Mouse (Mus musculus): Measurements from ENCODE around the gene Slc8b1.
"Not testable (repeated sequence)": the region's sequence is repeated elsewhere in the genome, so short reads cannot be mapped to it uniquely, and the experiment has no call there.

Gene Slc8b1

DNA sequence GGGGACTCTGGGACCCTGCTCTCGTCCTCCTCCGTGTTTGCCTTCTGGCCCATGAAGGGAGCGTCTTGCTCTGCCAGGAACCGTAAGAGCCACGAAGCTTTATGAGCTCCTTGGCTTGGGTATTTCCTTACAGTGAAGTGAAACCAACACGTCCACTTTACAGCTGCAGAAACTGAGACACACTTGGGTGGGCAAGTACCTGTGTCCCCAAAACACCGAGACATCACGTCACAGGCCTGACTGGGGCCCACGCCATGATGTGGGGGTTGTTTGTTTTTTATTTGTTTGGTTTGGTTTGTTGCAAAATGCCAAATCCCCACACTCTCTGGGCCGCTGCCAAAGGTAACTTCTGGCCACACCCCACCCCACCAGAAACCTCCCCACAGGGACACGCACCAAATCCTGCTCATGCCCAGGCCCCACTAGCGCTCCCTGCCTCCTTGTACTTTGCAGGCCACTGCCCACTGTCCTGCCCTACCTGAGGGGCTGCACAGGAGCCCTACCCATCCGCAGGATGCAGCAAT lies 15.2 kb upstream of the Slc8b1 start:
- no peak for DNase-seq (ENCODE audit: low spot score)

DNA sequence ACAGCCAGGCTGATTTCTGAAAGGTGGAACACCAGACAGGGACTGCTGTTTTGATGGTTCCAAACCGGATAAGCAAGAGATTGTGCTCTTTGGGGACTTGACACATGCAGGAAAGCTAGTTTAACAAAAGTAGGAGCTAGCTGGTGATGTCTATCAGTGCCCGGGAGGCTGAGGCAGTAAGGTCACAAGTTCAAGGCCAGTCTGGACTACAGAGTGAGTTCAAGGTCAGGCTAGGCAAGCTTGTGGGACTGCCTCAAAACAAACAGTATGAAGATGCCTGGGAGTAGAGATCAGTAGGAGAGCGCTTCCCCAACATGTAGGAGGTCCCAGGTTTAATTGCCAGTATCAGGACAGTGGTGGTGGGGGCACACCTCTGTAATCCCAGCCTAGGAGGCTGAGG lies 13.9 kb upstream of the Slc8b1 start:
- no peak for DNase-seq (ENCODE audit: low spot score)

DNA sequence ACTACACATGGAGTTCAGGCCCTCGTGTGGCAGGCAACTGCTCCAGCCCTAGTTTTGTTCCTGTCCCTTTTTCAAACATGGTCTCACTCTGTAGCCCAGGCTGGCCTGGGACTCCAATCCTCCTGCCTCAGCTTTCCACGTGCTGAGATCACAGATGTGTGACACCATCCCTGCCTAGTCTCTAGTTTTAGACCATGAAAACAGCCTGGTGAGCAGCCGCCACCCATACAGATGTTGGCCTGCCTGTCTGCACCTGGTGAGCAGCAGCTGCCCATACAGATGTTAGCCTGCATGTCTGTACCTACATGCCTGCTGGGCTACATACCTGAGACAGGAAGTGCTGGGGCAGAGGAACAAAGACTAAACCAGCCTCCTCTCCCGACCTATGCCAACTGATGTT lies 11.8 kb upstream of the Slc8b1 start:
- DNase-seq (ENCODE audit: low spot score) = no peak

DNA sequence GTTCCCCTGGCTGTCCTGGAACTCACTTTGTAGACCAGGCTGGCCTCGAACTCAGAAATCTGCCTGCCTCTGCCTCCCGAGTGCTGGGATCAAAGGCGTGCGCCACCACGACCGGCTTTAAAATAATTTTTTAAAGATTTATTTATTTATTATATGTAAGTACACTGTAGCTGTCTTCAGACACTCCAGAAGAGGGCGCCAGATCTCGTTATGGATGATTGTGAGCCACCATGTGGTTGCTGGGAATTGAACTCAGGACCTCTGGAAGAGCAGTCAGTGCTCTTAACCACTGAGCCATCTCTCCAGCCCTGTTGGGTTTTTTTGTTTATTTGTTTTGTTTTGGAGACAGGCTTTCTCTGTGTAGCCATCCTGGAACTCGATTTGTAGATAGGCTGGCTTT lies 10.4 kb upstream of the Slc8b1 start:
- not testable (repeated sequence) for DNase-seq (ENCODE audit: low spot score)

DNA sequence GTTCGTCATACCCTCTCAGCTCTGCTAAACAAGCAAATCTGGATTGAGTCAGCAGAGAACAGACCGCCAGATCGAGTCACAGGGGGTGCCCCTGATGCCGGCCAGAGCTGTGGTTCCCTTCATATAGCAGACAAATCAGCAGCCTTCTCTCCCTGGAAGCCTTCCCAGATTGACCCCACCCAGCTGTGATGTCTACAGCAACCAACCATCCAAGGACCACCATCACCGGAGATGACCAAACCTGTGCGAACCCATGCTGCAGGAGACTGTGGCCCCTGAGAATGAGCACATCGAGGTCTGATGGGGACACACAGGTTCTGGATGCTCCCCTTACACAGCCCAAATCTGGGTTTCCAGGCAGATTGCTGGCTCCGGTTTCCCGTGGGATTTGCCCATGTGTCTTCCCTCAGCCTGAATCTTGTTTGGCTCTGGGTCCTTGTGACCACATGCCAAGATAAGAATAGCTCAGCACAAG lies 8.8 kb upstream of the Slc8b1 start:
- no peak for DNase-seq (ENCODE audit: low spot score)

DNA sequence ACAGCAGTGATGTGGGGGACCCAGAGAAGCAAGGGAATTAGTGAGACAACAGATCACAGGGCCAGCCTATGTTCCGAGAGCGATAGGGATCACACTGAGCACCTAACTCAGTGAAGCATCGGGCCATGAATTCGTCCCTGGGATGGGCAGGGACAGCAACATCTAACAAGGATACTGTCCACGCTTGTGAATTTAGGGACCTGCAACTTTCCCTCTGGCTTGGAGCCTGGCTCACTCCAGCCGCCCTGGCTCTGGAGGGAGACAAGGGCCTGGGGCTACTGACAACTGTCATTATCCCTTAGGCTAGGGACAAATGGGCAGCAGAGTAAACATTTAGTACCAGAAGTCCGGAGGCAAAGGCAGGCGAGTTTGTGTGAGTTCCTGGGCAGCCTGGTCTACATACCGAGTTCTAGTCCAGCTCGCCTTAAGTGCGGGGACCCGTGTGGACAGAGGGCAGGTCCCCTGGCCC lies 8.3 kb upstream of the Slc8b1 start:
- DNase-seq (ENCODE audit: low spot score) = peak; percentile 38

DNA sequence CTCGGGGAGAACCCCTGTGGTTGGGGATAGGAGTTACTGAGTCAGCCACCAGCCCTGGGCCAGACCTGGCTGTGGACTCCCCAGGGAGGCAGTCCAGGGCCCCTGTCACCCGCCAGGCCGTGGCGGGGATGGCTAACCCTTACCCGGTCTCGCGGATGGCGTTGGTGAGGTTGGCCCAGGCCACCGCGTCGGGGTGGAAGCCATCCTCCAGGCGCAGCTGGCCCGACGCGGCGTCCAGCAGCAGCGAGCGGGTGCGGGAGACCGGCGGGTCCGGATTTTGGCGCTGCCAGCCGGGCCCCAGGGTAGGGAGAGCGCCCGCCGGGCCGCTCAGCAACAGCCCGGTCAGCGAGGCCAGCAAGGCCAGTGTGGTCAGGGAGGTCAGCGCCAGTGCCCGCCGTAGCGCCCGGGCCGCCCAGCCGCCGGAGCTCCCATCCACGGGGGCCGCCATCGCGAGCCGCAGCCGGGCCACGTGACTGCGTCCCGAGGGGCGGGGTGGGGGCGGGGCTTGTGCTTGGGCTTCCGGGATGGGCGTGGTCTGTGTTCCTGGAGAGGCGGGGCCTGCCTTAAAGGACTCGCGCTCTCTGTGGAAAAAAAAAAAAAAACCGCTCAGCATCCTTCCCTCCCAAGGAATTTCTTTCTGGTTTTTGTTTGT lies 7.7 kb upstream of the Slc8b1 start, which contains the start of gene Plbd2:
Gene Plbd2, minus strand, starts transcription at position 482 of the 652 bp plus-strand sequence.
- DNase-seq (ENCODE audit: low spot score) = peak; percentile 95

DNA sequence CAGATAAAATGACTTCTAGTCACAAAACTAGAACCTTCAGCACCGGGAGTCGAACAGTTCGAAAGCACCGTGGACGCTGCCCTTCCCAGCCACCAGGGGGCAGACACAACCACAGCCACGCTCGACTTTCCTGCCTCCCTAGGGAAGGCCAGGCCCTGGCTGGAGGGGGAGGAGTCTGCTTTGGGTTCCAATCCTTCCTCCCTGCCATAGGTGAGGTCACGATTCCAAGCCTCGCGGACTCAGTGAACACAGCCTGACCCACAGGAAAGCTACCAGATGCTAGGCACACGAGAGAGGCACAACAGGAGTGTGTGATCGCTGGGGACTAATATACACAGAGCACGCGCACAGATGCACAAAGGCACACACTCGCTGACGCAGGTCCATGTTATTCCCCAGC lies 5.6 kb upstream of the Slc8b1 start:
- DNase-seq (ENCODE audit: low spot score) = peak; percentile 92

DNA sequence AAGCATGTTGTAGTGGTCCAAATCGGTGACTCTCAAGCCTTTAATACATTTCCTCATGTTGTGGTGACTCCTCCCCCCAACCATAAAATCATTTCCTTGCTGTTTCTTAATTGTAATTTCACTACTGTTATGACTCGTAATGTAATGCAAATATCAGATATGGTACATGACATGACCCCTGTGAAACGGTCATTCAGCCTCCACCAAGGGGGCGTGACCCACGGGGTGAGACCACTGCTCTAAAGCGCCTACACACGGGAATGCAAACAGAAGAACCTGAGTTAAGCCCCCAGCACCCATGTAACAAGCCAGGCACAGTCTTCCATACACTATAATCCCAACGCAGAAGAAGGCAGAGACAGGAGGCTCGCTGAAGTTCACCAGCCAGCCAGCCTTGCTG lies 5.2 kb upstream of the Slc8b1 start:
- no peak for DNase-seq (ENCODE audit: low spot score)

DNA sequence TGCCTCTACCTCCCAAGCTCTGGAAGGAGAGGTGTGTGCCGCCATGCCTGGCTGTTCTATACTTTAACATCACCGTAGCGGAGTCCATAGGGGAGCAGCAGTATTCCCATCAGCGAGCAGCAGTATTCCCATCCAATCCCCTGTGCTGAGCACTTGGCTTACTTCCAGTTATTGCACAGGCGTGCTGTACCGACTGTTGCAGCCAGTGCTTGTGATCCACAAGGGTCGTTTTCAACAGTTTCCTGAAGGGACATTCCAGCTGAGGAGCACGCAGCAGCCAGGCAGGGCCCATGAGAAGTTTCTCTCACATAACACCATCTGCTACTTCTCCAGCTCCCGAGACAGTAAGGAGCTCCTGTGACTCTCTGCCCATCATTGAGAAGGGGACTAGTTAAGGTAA lies 4.5 kb upstream of the Slc8b1 start:
- no peak for DNase-seq (ENCODE audit: low spot score)

DNA sequence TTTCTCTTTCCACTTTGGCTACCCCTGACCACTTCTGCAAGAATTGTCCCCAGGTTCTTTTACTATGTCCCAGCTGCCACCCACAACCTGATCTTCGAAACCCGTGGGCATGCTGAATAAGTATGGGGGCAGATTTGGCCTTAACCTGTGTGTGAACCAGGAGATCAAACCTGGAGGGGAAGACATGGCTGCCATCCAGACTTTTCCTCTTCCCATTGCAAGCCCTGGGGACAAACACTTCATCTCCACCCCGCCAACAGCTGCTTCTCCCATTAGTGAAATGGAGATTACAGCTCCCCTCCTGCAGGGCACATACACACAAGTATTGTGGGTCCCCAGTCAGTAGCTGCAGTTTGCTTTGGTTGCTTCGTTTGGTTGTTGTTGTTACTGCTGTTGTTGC lies 3.7 kb upstream of the Slc8b1 start:
- DNase-seq (ENCODE audit: low spot score) = no peak

DNA sequence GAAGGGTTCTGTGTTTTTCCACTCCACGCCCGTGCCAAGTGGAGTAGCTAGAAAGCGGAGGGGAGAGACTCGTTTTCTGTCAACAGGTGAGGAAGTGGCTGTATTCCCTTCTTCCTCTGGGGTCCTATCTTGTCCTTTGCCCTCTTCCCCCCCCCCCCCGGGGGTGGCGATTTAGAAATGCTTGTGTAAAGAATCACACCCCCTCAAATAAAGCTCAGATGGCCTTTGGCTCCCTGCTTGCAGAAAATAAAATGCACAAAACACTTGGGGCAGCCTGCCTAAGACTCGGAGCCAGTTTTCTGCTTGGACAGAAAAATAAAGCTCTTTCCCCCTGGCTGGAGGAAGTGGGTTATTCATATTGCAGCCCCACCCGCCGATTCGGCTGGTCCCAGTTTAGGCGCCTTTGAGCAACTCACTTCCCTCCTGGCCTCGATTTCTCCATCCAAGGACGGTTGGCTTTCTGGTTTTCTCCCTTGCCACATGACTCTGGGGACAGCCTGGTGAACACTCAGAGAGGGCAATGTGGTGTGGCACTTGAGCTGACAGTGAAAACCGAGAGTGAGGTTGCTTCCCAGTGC lies 764 bp downstream of the Slc8b1 start:
- peak; percentile 75 for DNase-seq (ENCODE audit: low spot score)

DNA sequence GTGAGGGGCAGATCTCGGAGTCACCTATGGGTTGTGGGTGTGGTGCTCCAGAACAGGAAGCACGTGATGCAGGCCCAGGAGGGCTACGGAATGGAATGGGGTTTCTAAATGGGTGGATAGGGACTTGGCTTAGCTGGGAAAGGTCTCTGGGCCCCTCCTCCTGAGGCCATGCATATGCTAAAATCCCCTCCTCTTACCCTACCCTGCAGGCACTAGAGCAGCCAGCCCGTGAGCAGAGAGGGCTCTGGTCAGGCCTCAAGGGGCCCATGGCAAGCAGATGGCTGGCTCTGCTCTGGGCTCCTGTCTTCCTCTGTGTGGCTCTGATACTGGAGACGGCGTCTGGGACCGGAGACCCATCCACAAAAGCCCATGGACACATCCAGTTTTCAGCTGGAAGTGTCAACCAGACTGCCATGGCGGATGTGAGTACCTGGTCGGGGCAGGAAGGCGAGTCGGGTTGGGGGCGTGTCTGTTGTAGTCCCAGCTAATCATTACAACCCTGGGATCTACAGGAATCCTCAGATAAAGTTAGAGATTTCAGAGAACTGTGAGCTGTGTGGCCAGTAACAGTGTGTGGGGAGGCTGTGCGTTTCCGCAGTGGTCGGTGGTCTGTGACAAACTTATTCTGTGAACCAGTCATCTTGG lies 2.1 kb downstream of the Slc8b1 start:
- no peak for DNase-seq (ENCODE audit: low spot score)

DNA sequence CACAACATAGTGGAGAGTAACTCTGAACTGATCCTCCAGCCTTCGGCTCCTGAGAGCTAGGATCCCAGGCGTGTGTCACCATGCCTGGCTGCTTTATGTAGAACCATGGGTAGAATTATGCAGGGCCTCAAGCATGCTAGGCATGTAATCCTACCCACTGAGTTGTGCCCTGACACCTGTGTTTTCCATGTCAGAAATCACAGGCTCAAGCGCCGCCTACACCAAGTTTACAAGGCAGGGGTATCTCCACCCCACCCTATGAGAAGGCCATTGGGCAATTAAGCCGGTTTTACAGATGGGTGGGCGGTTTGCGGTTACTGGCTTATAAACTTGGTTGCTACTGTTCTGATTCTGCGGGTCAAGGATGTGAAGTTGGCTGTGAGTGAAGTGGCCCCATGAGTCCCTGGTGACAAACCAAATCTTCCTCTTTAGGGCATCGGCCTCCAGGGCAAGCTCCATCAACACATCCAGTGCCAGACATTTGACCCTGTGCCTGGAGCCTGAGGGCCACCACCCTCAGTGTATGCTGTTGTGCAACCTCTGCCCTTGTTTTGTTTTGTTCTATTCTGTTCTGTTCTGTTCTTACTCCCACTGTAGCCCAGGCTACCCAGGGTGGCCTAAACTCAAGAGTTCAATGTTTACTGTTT lies 3.2 kb downstream of the Slc8b1 start:
- DNase-seq (ENCODE audit: low spot score) = peak; percentile 83

DNA sequence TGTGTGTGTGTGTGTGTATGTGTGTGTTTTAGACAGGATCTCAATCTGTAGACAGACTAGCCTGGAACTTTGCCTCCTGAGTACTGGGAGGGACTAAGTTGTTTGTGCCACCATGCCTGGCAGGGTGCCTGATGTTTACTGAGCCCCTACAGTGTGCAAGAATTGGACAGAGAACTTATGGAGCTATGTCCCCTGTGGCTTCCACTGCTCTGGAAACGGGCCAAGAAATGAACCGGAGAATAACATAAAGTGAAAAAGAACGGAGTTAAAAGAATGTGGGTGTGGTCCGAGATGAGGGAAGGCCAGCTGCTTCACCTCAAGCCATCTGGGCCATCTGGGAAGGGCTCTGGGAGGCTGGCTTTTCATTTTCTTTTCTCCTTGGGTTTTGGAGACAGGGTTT lies 3.8 kb downstream of the Slc8b1 start:
- peak; percentile 86 for DNase-seq (ENCODE audit: low spot score)

DNA sequence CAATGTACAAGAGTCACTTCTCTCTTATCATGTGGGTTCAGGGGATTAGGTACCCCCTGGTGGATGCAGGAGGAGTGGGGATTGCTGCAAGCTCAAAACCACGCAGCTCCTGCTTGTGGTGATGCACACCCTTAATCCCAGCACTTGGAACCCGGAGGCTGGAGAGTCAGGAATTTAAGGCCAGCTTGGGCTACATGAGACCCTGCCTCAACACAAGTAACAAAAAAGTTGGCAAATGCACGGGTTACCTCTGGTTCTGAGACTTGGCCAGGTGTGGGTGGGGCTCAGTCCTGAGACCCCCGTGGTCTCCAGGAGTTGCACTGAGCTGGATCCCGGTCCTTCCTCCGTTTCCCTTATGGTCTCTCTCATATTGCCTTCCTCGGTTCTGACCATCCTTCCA lies 4.5 kb downstream of the Slc8b1 start:
- DNase-seq (ENCODE audit: low spot score) = no peak

DNA sequence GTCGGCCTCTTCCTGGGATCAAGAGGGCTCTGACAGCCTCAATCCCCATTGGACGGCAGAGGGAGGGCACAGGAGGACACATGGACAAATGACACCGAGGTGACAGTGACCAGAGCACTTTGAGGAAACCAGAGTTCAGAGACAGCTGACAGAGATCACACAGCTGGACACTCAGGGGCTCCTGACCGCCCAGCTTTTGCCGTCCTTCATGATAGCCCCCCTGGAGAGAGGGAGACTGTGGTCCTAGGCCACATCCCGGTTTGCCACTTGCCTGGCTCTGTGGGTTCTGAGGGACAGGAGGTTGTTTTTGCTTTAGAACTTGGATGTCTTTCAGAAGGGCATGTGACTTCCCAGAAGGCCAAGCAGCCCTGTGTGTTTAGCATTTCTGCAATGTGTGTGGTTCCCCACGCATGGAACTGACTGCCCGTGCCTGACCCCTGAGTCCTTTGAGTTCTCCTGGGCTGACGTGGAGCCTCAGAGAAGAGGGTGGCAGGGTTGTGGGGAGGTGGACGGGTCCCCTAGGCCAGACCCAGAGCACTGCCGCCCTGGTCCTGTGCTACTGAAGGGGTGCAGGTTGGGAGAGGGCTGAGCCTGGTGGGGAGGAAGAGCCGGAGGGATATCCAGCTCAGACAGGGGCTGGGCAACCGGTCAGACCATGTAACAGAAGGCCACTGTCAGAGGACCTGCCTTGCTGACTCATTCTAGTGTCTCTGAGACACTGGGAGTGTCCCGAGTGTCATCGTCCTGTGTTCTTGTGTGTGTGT lies 5.4 kb downstream of the Slc8b1 start:
- DNase-seq (ENCODE audit: low spot score) = peak; percentile 73

DNA sequence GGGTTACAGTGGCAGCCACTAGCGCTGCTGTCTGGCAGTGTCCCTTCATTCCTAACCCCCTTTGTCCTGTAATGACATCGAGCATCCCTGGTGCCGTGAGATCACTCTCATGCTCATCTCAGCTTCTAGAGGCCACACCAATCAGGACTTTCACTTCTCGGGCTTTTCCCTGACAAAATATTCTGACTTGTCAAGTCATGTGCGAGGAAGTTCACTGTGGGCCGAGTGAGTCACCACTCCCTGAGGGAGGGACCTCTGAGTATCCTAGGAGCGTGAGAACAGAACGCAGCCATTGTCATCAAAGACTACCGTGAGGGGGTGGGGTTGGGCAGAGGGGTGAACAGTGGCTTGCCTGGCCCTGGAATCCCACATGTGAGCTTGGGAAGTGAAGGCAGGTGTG lies 6.6 kb downstream of the Slc8b1 start:
- peak; percentile 84 for DNase-seq (ENCODE audit: low spot score)

DNA sequence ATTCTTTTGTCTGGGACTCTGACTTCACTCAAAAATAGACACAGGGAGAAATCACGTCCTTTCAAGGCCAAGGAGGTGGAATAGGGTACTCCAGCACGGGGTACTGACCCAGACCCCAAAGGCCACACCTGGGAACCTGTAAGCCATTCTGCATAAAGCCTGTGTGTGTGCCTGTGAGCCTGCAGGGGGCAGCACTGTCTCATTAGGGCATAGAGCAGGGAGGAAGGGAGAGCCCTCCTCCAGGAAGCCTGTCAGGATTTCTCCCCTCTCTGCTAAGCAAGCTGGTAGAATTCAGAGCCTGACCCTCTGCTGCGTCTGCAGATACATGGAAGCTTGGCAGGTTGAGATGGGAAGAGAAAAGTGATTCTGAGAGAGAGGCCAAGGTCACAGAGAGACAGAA lies 11.7 kb downstream of the Slc8b1 start:
- peak; percentile 53 for DNase-seq (ENCODE audit: low spot score)

DNA sequence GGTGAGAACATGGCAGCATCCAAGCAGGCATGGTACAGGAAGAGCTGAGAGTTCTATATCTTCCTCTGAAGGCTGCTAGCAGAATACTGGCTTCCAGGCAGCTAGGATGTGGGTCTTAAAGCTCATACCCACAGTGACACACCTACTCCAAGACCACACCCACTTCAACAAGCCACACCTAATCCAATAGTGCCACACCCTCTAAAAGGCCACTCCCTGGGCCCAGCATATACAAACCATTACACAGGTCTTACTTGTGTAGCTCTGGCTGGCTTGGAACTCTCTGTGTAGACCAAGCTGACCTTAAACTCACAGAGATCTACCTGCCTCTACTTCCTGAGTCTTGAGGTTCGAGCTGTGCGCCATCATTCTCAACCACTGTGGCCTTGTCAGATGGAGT lies 13.8 kb downstream of the Slc8b1 start:
- no peak for DNase-seq (ENCODE audit: low spot score)

DNA sequence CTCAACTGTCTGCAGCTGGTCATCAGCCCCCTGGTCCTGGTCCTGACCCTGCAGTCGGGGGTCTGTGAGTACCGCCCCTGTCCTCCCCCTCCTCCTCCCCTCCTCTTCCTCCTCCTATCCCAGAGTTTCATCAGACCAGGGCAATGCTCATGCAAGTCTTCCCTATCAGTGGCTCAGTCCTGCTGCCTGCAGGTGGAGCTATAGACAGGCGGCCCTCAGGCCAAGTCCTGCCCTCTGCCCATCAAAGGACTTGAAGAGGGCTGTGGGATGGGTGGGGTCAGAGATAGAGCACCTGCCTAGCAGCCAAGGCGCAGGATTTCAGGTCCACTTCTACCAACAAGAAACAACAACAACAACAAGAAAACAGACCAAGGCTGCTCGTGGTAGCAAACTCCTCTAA lies 14.8 kb downstream of the Slc8b1 start:
- no peak for DNase-seq (ENCODE audit: low spot score)

DNA sequence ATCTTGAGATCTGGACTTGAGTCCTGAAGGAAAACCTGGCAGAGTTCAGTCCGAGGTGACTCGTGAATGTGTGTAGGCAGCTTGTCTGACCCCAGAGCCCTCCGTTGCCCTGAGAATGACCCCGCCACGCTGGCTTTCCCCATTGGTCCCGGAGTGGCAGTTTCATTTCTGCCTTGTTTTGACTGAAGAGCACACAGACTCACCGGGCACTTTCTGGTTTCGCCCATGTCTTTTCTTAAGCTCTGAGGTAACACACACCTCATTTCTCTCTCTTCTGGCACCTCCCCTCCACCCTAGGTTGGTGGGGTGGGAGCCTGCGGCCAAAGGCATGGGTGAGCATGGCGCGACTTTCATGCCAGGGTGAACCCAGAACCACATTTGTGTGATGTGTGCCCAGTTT lies 15.3 kb downstream of the Slc8b1 start:
- no peak for DNase-seq (ENCODE audit: low spot score)

Measured in adipocyte (in vitro differentiated cells).